Mouse (Mus musculus) C2C12 (cell line): ENCODE measurements around the gene Arl5c. TPM values are rescaled to one million over a fixed set of nuclear protein-coding genes. Genes with fewer than 3 reads are reported as not detected.

Experiments
- H3K27me3 ChIP-seq: one replicate; pipeline ENCODE4 v1.6.1; 2011; ENCODE audit not compliant: control insufficient read depth, insufficient read depth, insufficient read length
- H3K36me3 ChIP-seq: one replicate; pipeline ENCODE4 v1.6.1; 2011; ENCODE audit not compliant: control insufficient read depth, insufficient read depth
- H3K4me3 ChIP-seq: one replicate; pipeline ENCODE4 v1.5.1; 2011; ENCODE audit warnings: mild to moderate bottlenecking, control low read depth; ENCODE audit not compliant: poor library complexity, insufficient read depth, severe bottlenecking
- H3K79me2 ChIP-seq: one replicate; pipeline ENCODE4 v1.6.1; 2011; ENCODE audit not compliant: control insufficient read depth, insufficient read depth
- H3K79me3 ChIP-seq: one replicate; pipeline ENCODE4 v1.6.1; 2011; ENCODE audit warnings: low read depth, control low read depth
- H3ac ChIP-seq: one replicate; pipeline ENCODE3; 2011; ENCODE audit warnings: low read depth; ENCODE audit not compliant: control insufficient read depth, insufficient read length
- CEBPB ChIP-seq: IDR thresholded peaks from one replicate; pipeline ENCODE4 v1.6.1; 2011; ENCODE audit warnings: low read depth, mild to moderate bottlenecking, control low read depth, moderate library complexity
- CTCF ChIP-seq: IDR thresholded peaks from one replicate; pipeline ENCODE4 v1.5.1; 2011; ENCODE audit not compliant: control insufficient read depth, insufficient read depth, insufficient read length
- FOSL1 ChIP-seq: IDR thresholded peaks from one replicate; pipeline ENCODE4 v1.8.0; 2011; ENCODE audit warnings: mild to moderate bottlenecking, low read length; ENCODE audit not compliant: poor library complexity, insufficient read depth, severe bottlenecking
- MYOD1 ChIP-seq: IDR thresholded peaks from one replicate; pipeline ENCODE4 v1.6.1; 2011; ENCODE audit warnings: low read depth; ENCODE audit not compliant: control insufficient read depth, insufficient read length
- MYOG ChIP-seq: IDR thresholded peaks from one replicate; pipeline ENCODE4 v1.6.1; 2011; ENCODE audit not compliant: control insufficient read depth, insufficient read length; ENCODE audit errors: extremely low read depth
- microRNA-seq: library from miRNA; unstranded; fragments of <30 nt; microRNA quantifications from one replicate; pipeline ENCODE4, GENCODE M21; 2019; ENCODE audit warnings: borderline microRNAs expressed
- polyA plus RNA-seq: library from polyadenylated mRNA; unstranded; fragments of >200 nt; fragmentation: generic; extraction: Trizol; gene quantifications from one replicate; pipeline ENCODE4 v1.2.1, GENCODE M21; 2012; ENCODE audit warnings: missing spikeins

Gene Arl5c
- polyA plus RNA-seq, 1 experiment: 0.54 TPM

- Histone ChIP-seq H3K79me3 (no peaks in the 10 kb centered on the region), H3K36me3 (no peaks in the 10 kb centered on the region), H3ac (no peak overlapping the region), H3K79me2 (no peaks in the 10 kb centered on the region), H3K27me3 (no peaks in the 10 kb centered on the region), H3K4me3 (no peak overlapping the region)
- TF ChIP-seq MYOG: no peak
- no peak for TF ChIP-seq CTCF
- TF ChIP-seq CEBPB: no peak
- no peak for TF ChIP-seq FOSL1
- TF ChIP-seq MYOD1: no peak
Observed at GRCm38 (mm10) chr11:97942420-97943111, 53.4 kb downstream of the Arl5c start.

Small RNAs within 50 kb of the gene (microRNA-seq; reads per million reads assigned to microRNA genes)
- gene Gm22461 (not detected), gene Gm27597 (not detected)

Other genes with a start within 250 kb of the Arl5c start
- 8.7 TPM for gene Cwc25, start 229.6 kb downstream of the Arl5c start, polyA plus RNA-seq
- 0.14 TPM for gene 1700001P01Rik, start 220.3 kb downstream of the Arl5c start, polyA plus RNA-seq
- gene Rpl23, start 213.7 kb downstream of the Arl5c start, polyA plus RNA-seq: 1,391 TPM
- gene Lasp1, start 197.2 kb downstream of the Arl5c start, polyA plus RNA-seq: 219 TPM
- 4.9 TPM for gene B230217C12Rik, start 155.4 kb downstream of the Arl5c start, polyA plus RNA-seq
- 0.11 TPM for gene Fbxo47, start 112.0 kb downstream of the Arl5c start, polyA plus RNA-seq
- gene Plxdc1, start 9.7 kb downstream of the Arl5c start, polyA plus RNA-seq: 0.25 TPM
- 6.1 TPM for gene Cacnb1, start 26.9 kb upstream of the Arl5c start, polyA plus RNA-seq
- gene Rpl19, start 30.5 kb upstream of the Arl5c start, polyA plus RNA-seq: 3,682 TPM
- gene Stac2, start 57.3 kb upstream of the Arl5c start, polyA plus RNA-seq: 34.6 TPM
- 2.0 TPM for gene Fbxl20, start 154.2 kb upstream of the Arl5c start, polyA plus RNA-seq
- gene Med1, start 197.1 kb upstream of the Arl5c start, polyA plus RNA-seq: 18.0 TPM
- gene Cdk12, start 206.9 kb upstream of the Arl5c start, polyA plus RNA-seq: 8.7 TPM